Mouse (Mus musculus) embryonic fibroblast, embryonic 13.5 days (primary cell): ENCODE results near the gene Apoh.

Experiments used
- CTCF ChIP-seq: IDR thresholded peaks from 2 replicates; pipeline ENCODE4 v1.5.1; 2011; ENCODE audit warnings: mild to moderate bottlenecking, control low read depth, low read length, moderate library complexity, borderline replicate concordance; ENCODE audit not compliant: insufficient read depth
- POLR2A ChIP-seq: IDR thresholded peaks from 2 replicates; pipeline ENCODE4 v1.6.1; 2011; ENCODE audit warnings: low read depth, mild to moderate bottlenecking, control low read depth, low read length, moderate library complexity

DNA sequence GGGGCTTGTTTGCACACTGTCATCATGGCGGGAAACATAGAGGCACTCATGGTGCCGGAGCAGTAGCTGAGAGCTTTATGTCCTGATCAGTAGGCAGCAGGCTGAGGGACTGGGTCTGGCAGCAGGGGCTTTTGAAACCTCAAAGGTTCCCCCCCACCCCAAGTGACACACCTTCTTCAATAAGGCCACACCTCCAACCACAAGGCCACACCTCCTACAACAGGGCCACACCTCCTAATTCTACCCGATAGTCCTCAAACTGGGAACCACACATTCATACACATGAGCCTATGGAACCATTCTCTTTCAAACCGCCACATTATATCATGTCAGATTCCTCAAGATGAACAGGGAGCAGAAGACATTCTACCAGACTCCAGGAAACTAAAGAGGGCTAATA is 77.6 kb downstream of the Apoh start:
- TF ChIP-seq CTCF (no peak), POLR2A (no peak)
